Mouse (Mus musculus) forelimb bud, embryonic 11.5 days (tissue): ENCODE data around the gene Net1.
"Not testable (repeated sequence)": the region's sequence is repeated elsewhere in the genome, so short reads cannot be mapped to it uniquely, and the experiment has no call there.

Experiments used
- DNase-seq: peaks from one replicate; pipeline ENCODE4 v3.0.0-alpha.2; 2012; ENCODE audit warnings: low read depth, low spot score

Net1 gene

DNA sequence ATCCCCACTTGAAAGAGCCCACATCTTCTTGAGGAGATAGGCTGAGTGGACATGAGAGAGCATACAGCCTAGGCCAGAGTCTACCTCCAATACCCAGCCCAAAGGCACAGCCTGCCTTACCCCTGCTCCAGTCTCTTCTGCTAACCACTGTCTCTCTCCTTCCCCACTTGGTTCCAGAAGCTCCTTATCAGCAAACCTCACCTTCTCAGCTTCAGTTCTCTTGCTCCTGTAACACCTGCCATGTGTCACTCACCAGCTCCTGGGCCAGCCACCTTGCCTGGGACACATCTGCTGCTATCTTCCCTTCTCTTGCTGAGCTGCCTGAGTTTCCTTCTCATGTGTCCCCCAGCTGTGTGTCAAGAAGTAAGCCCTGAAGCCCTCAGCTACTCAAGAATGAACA lies 84.4 kb downstream of the Net1 start:
- DNase-seq = not testable (repeated sequence)

GRCm38 (mm10) chr13:3832450-3832849 lies 85.6 kb downstream of the Net1 start:
- DNase-seq = no peak
